Mouse (Mus musculus): ENCODE measurements at regions not wholly inside any gene's neighbourhood (a gene's known extent, or its start where the extent isn't known, plus 50 kb on each side); places are given as distances from the start of the nearest gene placed in this dataset.
A peak's percentile ranks its signal among the peaks of the same experiment; 100 is the strongest.

- no peaks in the 10 kb centered on the region for H3K9me3 ChIP-seq
- no peaks in the 10 kb centered on the region for H3K4me1 ChIP-seq
- no peak for ATAC-seq (ENCODE audit: insufficient number of reproducible peaks, insufficient read depth, low FRiP score, low TSS enrichment, low read depth)
- WGBS, result 93% methylated on average over 9 of the region's 9 CpGs
- no peaks in the 10 kb centered on the region for H3K36me3 ChIP-seq
- H3K9ac ChIP-seq, result no peak overlapping the region
- H3K4me3 ChIP-seq, result no peak overlapping the region
- H3K27me3 ChIP-seq, result no peaks in the 10 kb centered on the region
- H3K27ac ChIP-seq, result no peak overlapping the region
- no peak overlapping the region for H3K4me2 ChIP-seq
Measured at GRCm38 (mm10) chr19:24622776-24623175, 51.0 kb upstream of the Tmem252 start.

GRCm38 (mm10) chr19:24622309-24622708 lies 51.5 kb upstream of the Tmem252 start:
- 61% methylated on average over 4 of the region's 4 CpGs for WGBS
- no peak for ATAC-seq (ENCODE audit: insufficient number of reproducible peaks, insufficient read depth, low FRiP score, low TSS enrichment, low read depth)
- no peak overlapping the region for H3K4me3 ChIP-seq

GRCm38 (mm10) chr19:24621610-24622220 lies 52.1 kb upstream of the Tmem252 start:
- Histone ChIP-seq H3K27me3 (no peaks in the 10 kb centered on the region), H3K9me3 (no peaks in the 10 kb centered on the region), H3K4me1 (no peaks in the 10 kb centered on the region), H3K4me2 (no peak overlapping the region), H3K27ac (no peak overlapping the region), H3K9ac (no peak overlapping the region), H3K36me3 (no peaks in the 10 kb centered on the region), H3K4me3 (no peak overlapping the region)
- ATAC-seq (ENCODE audit: insufficient number of reproducible peaks, insufficient read depth, low FRiP score, low TSS enrichment, low read depth), result 0 out of 2 replicates have a peak, but pooled peaks have one; percentile 37
- 33% methylated on average over 8 of the region's 8 CpGs for WGBS

More at GRCm38 (mm10) chr19:24622309-24622708, 51.5 kb upstream of the Tmem252 start:
- H3K27me3 ChIP-seq, result no peaks in the 10 kb centered on the region
- no peak overlapping the region for H3K27ac ChIP-seq
- no peaks in the 10 kb centered on the region for H3K4me1 ChIP-seq
- no peak overlapping the region for H3K4me2 ChIP-seq
- no peaks in the 10 kb centered on the region for H3K9me3 ChIP-seq
- no peak overlapping the region for H3K9ac ChIP-seq
- no peaks in the 10 kb centered on the region for H3K36me3 ChIP-seq

- Histone ChIP-seq H3K4me3 (no peak overlapping the region), H3K9me3 (no peaks in the 10 kb centered on the region), H3K36me3 (no peaks in the 10 kb centered on the region), H3K27me3 (no peaks in the 10 kb centered on the region), H3K9ac (no peak overlapping the region), H3K27ac (no peak overlapping the region), H3K4me1 (no peaks in the 10 kb centered on the region), H3K4me2 (no peak overlapping the region)
- WGBS, result 85% methylated on average over 7 of the region's 7 CpGs
- no peak for ATAC-seq (ENCODE audit: insufficient number of reproducible peaks, insufficient read depth, low FRiP score, low TSS enrichment, low read depth)
Measured at GRCm38 (mm10) chr19:24615762-24616310, 58.0 kb upstream of the Tmem252 start.

GRCm38 (mm10) chr19:24607884-24608283 lies 52.2 kb upstream of the Pip5k1b start:
- no peak for ATAC-seq (ENCODE audit: insufficient number of reproducible peaks, insufficient read depth, low FRiP score, low TSS enrichment, low read depth)
- H3K4me1 ChIP-seq, result no peaks in the 10 kb centered on the region
- no peak overlapping the region for H3K4me2 ChIP-seq
- no peaks in the 10 kb centered on the region for H3K9me3 ChIP-seq
- no peak overlapping the region for H3K27ac ChIP-seq
- H3K4me3 ChIP-seq, result no peak overlapping the region
- H3K27me3 ChIP-seq, result no peaks in the 10 kb centered on the region
- H3K9ac ChIP-seq, result no peak overlapping the region
- WGBS, result 58% methylated on average over 3 of the region's 3 CpGs
- H3K36me3 ChIP-seq, result no peaks in the 10 kb centered on the region

GRCm38 (mm10) chr19:24606390-24606976 lies 50.8 kb upstream of the Pip5k1b start:
- H3K9me3 ChIP-seq, result no peaks in the 10 kb centered on the region
- H3K9ac ChIP-seq, result no peak overlapping the region
- no peak overlapping the region for H3K4me3 ChIP-seq
- H3K27me3 ChIP-seq, result no peaks in the 10 kb centered on the region
- no peaks in the 10 kb centered on the region for H3K36me3 ChIP-seq
- H3K4me1 ChIP-seq, result no peaks in the 10 kb centered on the region
- ATAC-seq (ENCODE audit: insufficient number of reproducible peaks, insufficient read depth, low FRiP score, low TSS enrichment, low read depth), result no peak
- H3K4me2 ChIP-seq, result no peak overlapping the region
- WGBS, result 61% methylated on average over 5 of the region's 5 CpGs
- H3K27ac ChIP-seq, result no peak overlapping the region

Data from embryonic facial prominence, embryonic 13.5 days (tissue).